ENCODE assay signal across 25 mouse cellular contexts in the genomic region with DNA sequence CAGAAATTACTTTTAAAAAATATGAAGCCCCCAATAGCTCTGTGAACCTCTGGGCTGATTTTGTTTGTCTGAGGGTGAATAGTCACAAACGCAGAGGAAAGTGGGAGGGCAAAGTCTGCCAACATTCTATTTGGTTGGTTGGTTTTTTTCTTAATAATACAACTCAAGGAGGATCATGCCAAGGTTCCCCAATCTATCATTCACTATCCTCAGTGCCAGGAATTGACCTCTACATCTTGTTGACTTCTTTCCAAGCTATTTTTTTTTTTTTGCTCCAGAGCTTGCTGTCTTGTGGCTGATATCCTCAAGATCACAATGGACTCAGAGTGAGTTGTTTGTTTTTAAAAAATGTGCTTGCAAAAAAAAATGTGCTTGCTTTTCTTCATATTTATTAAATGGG.
"Had no signal": no experiment of that assay in that cellular context is flagged by ENCODE, and none has a peak within 500 bp of the region (broad histone marks: within the 10 kb centered on the region; RNA-seq: fewer than 3 reads in every experiment).

No protein-coding gene starts in this region.

- DNase-seq: gastrocnemius, postnatal 14 days; gastrocnemius, postnatal 36 days; heart, adult 11 months; heart, adult 2 months; heart, postnatal 14 days; heart, postnatal 36 days; layer of hippocampus, adult 9-11 months; layer of hippocampus, postnatal 36 days; left cerebral cortex, postnatal 4 days; lung, adult 18-20 months had no signal

- H3K4me3 ChIP-seq: heart, adult 2 months; heart, embryonic 13.5 days; heart, embryonic 15.5 days; hindbrain, embryonic 10.5 days; hindbrain, embryonic 12.5 days; intestine, embryonic 15.5 days; kidney, embryonic 15.5 days; limb, embryonic 13.5 days; limb, embryonic 15.5 days; liver, embryonic 12.5 days had no signal

- ATAC-seq: hindbrain, embryonic 16.5 days; inflammation-experienced regulatory T-cells, adult 6 months; intestine, embryonic 15.5 days; liver, embryonic 12.5 days had no signal

- H3K4me1 ChIP-seq: heart, embryonic 15.5 days; hindbrain, embryonic 10.5 days; hindbrain, embryonic 12.5 days; intestine, embryonic 15.5 days; kidney, embryonic 15.5 days; liver, embryonic 12.5 days had no signal

- H3K4me2 ChIP-seq: heart, embryonic 11.5 days; heart, embryonic 13.5 days; heart, embryonic 15.5 days; hindbrain, embryonic 12.5 days; hindbrain, embryonic 14.5 days; intestine, embryonic 15.5 days; kidney, embryonic 15.5 days; limb, embryonic 13.5 days; limb, embryonic 15.5 days; liver, embryonic 12.5 days had no signal

- H3K36me3 ChIP-seq: heart, embryonic 13.5 days; heart, embryonic 15.5 days; hindbrain, embryonic 10.5 days; hindbrain, embryonic 12.5 days; intestine, embryonic 15.5 days; kidney, embryonic 15.5 days; limb, embryonic 13.5 days; limb, embryonic 15.5 days; liver, embryonic 12.5 days had no signal

- H3K27me3 ChIP-seq: heart, embryonic 13.5 days; heart, embryonic 15.5 days; hindbrain, embryonic 12.5 days; intestine, embryonic 15.5 days; kidney, embryonic 15.5 days; limb, embryonic 13.5 days; limb, embryonic 15.5 days; liver, embryonic 12.5 days had no signal

- H3K9ac ChIP-seq: heart, embryonic 13.5 days; heart, embryonic 15.5 days; hindbrain, embryonic 12.5 days; hindbrain, embryonic 14.5 days; intestine, embryonic 15.5 days; kidney, embryonic 15.5 days; limb, embryonic 13.5 days; limb, embryonic 15.5 days; liver, embryonic 12.5 days; liver, embryonic 14.5 days had no signal

- H3K9me3 ChIP-seq: heart, embryonic 13.5 days; heart, embryonic 15.5 days; hindbrain, embryonic 10.5 days; hindbrain, embryonic 12.5 days; intestine, embryonic 15.5 days; kidney, embryonic 15.5 days; limb, embryonic 13.5 days; limb, embryonic 15.5 days; liver, embryonic 12.5 days had no signal

- H3K27ac ChIP-seq: heart, adult 2 months; heart, embryonic 13.5 days; heart, embryonic 15.5 days; hindbrain, embryonic 10.5 days; hindbrain, embryonic 12.5 days; hindbrain, embryonic 14.5 days; intestine, embryonic 15.5 days; kidney, embryonic 15.5 days; kidney, postnatal 0 days; limb, embryonic 13.5 days; limb, embryonic 15.5 days; liver, embryonic 12.5 days; liver, embryonic 14.5 days had no signal
